Mouse (Mus musculus) testis, adult 2 months (tissue): ENCODE measurements around the gene Tgif1.

ENCODE experiments used
- CTCF ChIP-seq: fragments of 200-500 bp; IDR thresholded peaks from 2 replicates; pipeline ENCODE4 v1.5.1; 2012; ENCODE audit warnings: low read depth, mild to moderate bottlenecking, inconsistent platforms, low read length, moderate library complexity; ENCODE audit not compliant: control insufficient read depth, insufficient read depth, insufficient replicate concordance
- POLR2A ChIP-seq: fragments of 200-500 bp; IDR thresholded peaks from 2 replicates; pipeline ENCODE4 v1.6.1; 2012; ENCODE audit warnings: low read depth, mild to moderate bottlenecking, inconsistent platforms, low read length, moderate library complexity; ENCODE audit not compliant: control insufficient read depth

DNA sequence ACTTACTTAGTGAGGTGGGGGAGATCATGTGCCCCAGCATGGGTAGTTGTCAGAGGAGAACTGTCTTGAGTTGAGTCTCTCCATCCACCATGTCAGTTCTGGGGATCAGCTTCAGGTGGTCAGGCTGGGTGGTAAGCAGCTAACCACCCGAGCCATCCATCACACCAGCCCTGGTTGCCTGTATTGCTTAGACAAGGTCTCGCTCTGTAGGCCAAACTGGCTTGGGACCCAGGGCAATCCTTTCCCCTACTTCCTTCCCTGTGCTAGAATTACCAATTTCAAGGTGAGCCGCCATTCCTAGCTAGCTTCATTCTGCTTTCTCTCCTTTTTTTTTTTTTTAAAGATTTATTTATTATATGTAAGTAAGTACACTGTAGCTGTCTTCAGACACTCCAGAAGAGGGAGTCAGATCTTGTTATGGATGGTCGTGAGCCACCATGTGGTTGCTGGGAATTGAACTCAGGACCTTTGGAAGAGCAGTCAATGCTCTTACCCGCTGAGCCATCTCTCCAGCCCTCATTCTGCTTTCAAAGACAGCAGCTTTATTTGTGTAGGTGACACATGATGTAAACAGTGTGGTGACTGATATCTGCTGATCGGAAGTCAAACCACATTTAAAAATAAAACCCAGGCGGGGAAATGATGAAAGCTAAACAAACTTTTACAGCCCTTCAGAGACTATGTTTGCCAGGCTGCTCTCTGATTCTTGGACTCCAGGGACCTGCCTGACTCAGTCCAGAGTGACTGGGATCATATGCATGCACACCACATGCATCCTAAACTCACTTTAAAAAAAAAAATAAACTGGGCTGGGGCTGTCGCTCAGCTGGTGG, 56.2 kb downstream of the Tgif1 start:
- no peak for TF ChIP-seq POLR2A
- TF ChIP-seq CTCF, result no peak
